Mouse (Mus musculus) limb, embryonic 13.5 days (tissue): ENCODE data around the gene Trim71. TPM values are rescaled to one million over a fixed set of nuclear protein-coding genes. Genes with fewer than 3 reads are reported as not detected.

Experiments used
- ATAC-seq: fragments of 200-750 bp; cut with Nextera tagmentation; 2 replicates; pipeline ENCODE4 v1.8.0; 2017; ENCODE audit warnings: low read depth, moderate number of reproducible peaks, moderate TSS enrichment; ENCODE audit not compliant: low FRiP score
- H3K27ac ChIP-seq: fragments of 300-500 bp; sonication (generic); 2 replicates; pipeline ENCODE4 v1.5.1; 2015; ENCODE audit warnings: inconsistent platforms, mild to moderate bottlenecking, moderate library complexity
- H3K27me3 ChIP-seq: fragments of 300-500 bp; sonication (generic); 2 replicates; pipeline ENCODE4 v1.6.1; 2015; ENCODE audit warnings: mild to moderate bottlenecking, inconsistent platforms
- H3K36me3 ChIP-seq: fragments of 300-500 bp; sonication (generic); 2 replicates; pipeline ENCODE4 v1.6.1; 2015; ENCODE audit warnings: inconsistent platforms, mild to moderate bottlenecking, moderate library complexity
- H3K4me1 ChIP-seq: fragments of 300-500 bp; sonication (generic); 2 replicates; pipeline ENCODE4 v1.6.1; 2015; ENCODE audit warnings: inconsistent platforms
- H3K4me2 ChIP-seq: fragments of 300-500 bp; sonication (generic); replicated peaks from 2 replicates; pipeline ENCODE4 v1.6.1; 2015; ENCODE audit warnings: inconsistent platforms, mild to moderate bottlenecking, moderate library complexity
- H3K4me3 ChIP-seq: fragments of 300-500 bp; sonication (generic); 2 replicates; pipeline ENCODE4 v1.5.1; 2015; ENCODE audit warnings: moderate library complexity, mild to moderate bottlenecking, inconsistent platforms
- H3K9ac ChIP-seq: fragments of 300-500 bp; sonication (generic); 2 replicates; pipeline ENCODE4 v1.6.1; 2015; ENCODE audit warnings: mild to moderate bottlenecking, inconsistent platforms
- H3K9me3 ChIP-seq: fragments of 300-500 bp; sonication (generic); 2 replicates; pipeline ENCODE4 v1.6.1; 2016; ENCODE audit warnings: inconsistent platforms
- WGBS: fragments of 180-500 bp; shearing (Covaris S2); methylation state at CpG from one replicate; pipeline ENCODE4 v1.1.7; 2015; 5-methylcytosine and 5-hydroxymethylcytosine counted together
- polyA plus RNA-seq: library from polyadenylated mRNA; unstranded; fragments of >200 nt; fragmentation: Nextera tagmentation; extraction: Ambion mirVana; gene quantifications from 2 replicates; pipeline ENCODE4 v1.2.1, GENCODE M21; 2015

The Trim71 gene
- polyA plus RNA-seq, 1 experiment from 2014 or later: 0.62 TPM

DNA sequence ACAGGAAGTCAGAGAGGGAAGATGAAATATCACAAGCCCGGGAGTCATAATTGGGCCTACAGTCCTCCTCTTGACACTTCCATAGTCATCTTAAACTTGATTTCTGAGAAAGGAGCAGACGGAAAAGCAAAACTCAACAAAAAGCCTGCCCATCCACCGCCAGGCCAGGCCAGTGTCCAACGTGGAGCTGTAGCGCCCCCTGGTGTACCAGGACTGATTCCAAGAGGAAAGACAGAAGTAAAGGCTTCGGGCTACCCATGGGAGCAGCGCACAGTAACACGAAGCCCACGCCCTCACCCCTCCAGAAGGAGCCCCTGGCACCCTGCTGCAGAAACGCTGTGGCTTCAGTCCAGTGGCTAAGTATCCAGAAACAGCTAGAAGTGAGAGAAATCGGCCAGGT is 66.0 kb downstream of the Trim71 start:
- Histone ChIP-seq H3K4me1 (0 out of 2 replicates have a peak, but pooled peaks cover 4% of the 10 kb centered on the region), H3K4me2 (peak overlapping the region; percentile 56), H3K27me3 (no peaks in the 10 kb centered on the region), H3K27ac (no peak overlapping the region), H3K9ac (peak overlapping the region; percentile 50; the same call in 1 of the 2 replicates), H3K9me3 (0 out of 2 replicates have a peak, but pooled peaks cover 4% of the 10 kb centered on the region), H3K36me3 (no peaks in the 10 kb centered on the region), H3K4me3 (peak overlapping the region; percentile 14; the same call in 1 of the 2 replicates)
- 9% methylated on average over 11 of the region's 11 CpGs for WGBS
- ATAC-seq: peak; percentile 62; the same call in 1 of the 2 replicates

DNA sequence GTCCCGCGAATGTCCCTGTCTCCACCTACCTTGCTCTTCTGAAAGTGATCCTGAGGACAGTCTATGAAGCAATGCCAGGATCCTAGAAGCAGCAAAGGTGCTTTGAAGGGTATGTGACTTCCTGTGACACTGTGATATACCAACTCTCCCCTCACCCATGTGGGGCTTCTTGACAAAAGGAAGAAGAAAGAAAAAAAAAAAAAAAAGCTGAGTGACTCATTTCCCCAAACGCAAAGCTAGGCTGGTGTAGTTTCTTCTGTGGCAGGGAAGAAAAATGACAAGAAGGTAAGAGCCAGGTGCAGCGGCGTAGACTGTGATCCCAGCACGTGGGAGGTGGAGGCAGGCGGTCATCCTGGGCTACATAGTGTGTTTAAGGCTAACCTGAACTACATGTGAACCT is 67.7 kb downstream of the Trim71 start:
- ATAC-seq: no peak
- 0 out of 2 replicates have a peak, but pooled peaks cover 4% of the 10 kb centered on the region for H3K9me3 ChIP-seq
- H3K27ac ChIP-seq: no peak overlapping the region
- 77% methylated on average over 7 of the region's 7 CpGs for WGBS
- H3K4me2 ChIP-seq: no peak overlapping the region
- no peak overlapping the region for H3K4me3 ChIP-seq
- H3K4me1 ChIP-seq: 0 out of 2 replicates have a peak, but pooled peaks cover 4% of the 10 kb centered on the region
- H3K36me3 ChIP-seq: no peaks in the 10 kb centered on the region
- no peaks in the 10 kb centered on the region for H3K27me3 ChIP-seq
- H3K9ac ChIP-seq: no peak overlapping the region

GRCm38 (mm10) chr9:114487481-114488258 is 76.5 kb downstream of the Trim71 start:
- no peak overlapping the region for H3K4me2 ChIP-seq
- 0 out of 2 replicates have a peak, but pooled peaks cover 3% of the 10 kb centered on the region for H3K4me1 ChIP-seq
- ATAC-seq: no peak
- no peak overlapping the region for H3K9ac ChIP-seq
- no peak overlapping the region for H3K4me3 ChIP-seq
- H3K27me3 ChIP-seq: no peaks in the 10 kb centered on the region
- no peak overlapping the region for H3K27ac ChIP-seq
- WGBS: 80% methylated on average over 23 of the region's 23 CpGs
- H3K36me3 ChIP-seq: no peaks in the 10 kb centered on the region
- no peaks in the 10 kb centered on the region for H3K9me3 ChIP-seq

DNA sequence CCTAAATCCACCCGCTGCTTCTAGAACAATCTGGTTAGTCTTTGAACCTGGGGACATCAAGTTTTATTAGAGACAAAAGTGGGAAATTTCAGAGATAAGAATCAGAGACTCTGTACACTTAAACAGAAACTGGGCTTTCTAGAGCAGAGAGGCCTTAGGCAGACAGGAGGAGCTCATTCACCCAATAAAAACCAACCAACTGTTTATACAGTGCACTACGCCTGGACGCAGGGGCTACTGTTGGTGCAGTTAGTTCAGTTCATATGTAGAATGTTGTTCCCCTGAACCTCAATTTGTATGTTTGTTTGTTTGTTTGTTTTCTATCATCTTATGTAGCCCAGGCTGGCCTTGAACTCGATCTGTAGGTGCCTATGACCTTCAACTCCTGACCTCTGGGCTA is 77.4 kb downstream of the Trim71 start:
- no peak overlapping the region for H3K27ac ChIP-seq
- no peaks in the 10 kb centered on the region for H3K27me3 ChIP-seq
- no peaks in the 10 kb centered on the region for H3K36me3 ChIP-seq
- no peaks in the 10 kb centered on the region for H3K9me3 ChIP-seq
- H3K4me3 ChIP-seq: no peak overlapping the region
- H3K4me1 ChIP-seq: 0 out of 2 replicates have a peak, but pooled peaks cover 3% of the 10 kb centered on the region
- no peak for ATAC-seq
- 72% methylated on average over 4 of the region's 4 CpGs for WGBS
- no peak overlapping the region for H3K9ac ChIP-seq
- H3K4me2 ChIP-seq: no peak overlapping the region

DNA sequence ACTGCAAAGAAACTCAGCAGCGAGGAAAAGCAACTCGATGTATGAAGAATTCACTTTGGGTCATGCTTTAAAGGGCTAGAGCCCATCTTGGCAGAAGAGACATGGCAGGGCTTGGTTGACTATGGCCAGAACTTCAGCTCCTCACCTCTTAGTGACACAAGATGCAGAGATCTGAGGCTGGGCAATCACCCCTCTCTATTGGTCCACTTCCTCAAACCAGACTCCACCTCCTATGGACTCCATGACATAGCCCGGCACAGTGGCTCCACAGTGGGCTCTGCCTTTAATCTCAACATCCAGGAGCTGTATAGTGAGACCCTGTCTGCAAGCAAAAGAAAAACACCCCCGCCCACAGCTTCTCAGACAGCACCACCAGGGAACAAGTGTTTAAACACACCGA is 79.4 kb downstream of the Trim71 start:
- Histone ChIP-seq H3K9me3 (no peaks in the 10 kb centered on the region), H3K27ac (no peak overlapping the region), H3K4me3 (no peak overlapping the region), H3K9ac (no peak overlapping the region), H3K4me1 (0 out of 2 replicates have a peak, but pooled peaks cover 3% of the 10 kb centered on the region), H3K36me3 (no peaks in the 10 kb centered on the region), H3K27me3 (no peaks in the 10 kb centered on the region), H3K4me2 (no peak overlapping the region)
- 74% methylated on average over 5 of the region's 5 CpGs for WGBS
- ATAC-seq: no peak

DNA sequence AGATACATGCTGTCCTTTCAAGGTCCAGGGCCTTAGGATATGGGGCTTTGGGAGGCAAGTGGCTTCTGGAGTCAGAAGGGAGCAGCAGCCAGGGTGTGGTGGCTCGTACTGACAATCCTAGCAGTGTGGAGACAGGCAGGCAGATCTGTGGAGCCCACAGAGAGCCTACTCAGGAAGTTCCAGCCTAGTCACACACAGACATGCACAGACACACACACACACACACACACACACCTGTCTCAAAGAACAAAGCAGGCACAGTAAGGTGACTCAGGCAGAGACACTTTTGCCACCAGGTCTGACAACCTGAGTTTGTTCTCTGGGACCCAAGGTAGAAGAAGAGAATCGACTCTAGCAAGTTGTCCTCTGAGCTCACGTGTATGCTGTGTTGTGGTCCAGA is 83.2 kb downstream of the Trim71 start:
- Histone ChIP-seq H3K9me3 (no peaks in the 10 kb centered on the region), H3K4me2 (no peak overlapping the region), H3K36me3 (no peaks in the 10 kb centered on the region), H3K9ac (no peak overlapping the region), H3K4me1 (no peaks in the 10 kb centered on the region), H3K27me3 (no peaks in the 10 kb centered on the region), H3K4me3 (no peak overlapping the region), H3K27ac (no peak overlapping the region)
- no peak for ATAC-seq
- 82% methylated on average over 3 of the region's 3 CpGs for WGBS

DNA sequence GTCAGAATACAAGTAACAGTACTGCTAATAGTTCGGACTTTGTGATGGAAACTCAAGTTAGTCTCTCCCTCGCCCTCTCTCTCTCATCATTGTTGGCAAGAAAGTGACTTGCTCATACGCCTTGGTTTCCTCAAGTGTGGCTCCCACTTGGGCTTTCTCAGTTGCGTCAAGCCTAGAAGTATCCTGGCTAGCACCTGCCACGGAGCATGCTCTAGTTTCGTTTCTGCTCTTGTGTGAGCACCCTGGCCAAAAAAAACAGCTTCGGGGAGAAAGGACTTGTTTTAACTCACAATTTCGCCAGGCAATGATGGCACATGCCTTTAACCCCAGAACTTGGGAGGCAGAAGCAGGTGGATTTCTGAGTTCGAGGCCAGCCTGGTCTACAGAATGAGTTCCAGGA is 87.2 kb downstream of the Trim71 start:
- Histone ChIP-seq H3K36me3 (no peaks in the 10 kb centered on the region), H3K27me3 (no peaks in the 10 kb centered on the region), H3K9ac (no peak overlapping the region), H3K4me2 (no peak overlapping the region), H3K4me1 (no peaks in the 10 kb centered on the region), H3K27ac (no peak overlapping the region), H3K9me3 (no peaks in the 10 kb centered on the region), H3K4me3 (no peak overlapping the region)
- WGBS: 90% methylated on average over 9 of the region's 9 CpGs
- ATAC-seq: no peak

GRCm38 (mm10) chr9:114471892-114472291 is 92.3 kb downstream of the Trim71 start:
- no peaks in the 10 kb centered on the region for H3K4me1 ChIP-seq
- no peaks in the 10 kb centered on the region for H3K9me3 ChIP-seq
- no peak overlapping the region for H3K27ac ChIP-seq
- H3K27me3 ChIP-seq: no peaks in the 10 kb centered on the region
- peaks cover 6% of the 10 kb centered on the region; the same call in 1 of the 2 replicates for H3K36me3 ChIP-seq
- 78% methylated on average over 7 of the region's 7 CpGs for WGBS
- no peak overlapping the region for H3K4me3 ChIP-seq
- no peak overlapping the region for H3K9ac ChIP-seq
- ATAC-seq: no peak
- H3K4me2 ChIP-seq: no peak overlapping the region

- Histone ChIP-seq H3K9me3 (no peaks in the 10 kb centered on the region), H3K4me3 (no peak overlapping the region), H3K27me3 (no peaks in the 10 kb centered on the region), H3K27ac (no peak overlapping the region), H3K9ac (no peak overlapping the region), H3K4me2 (no peak overlapping the region), H3K4me1 (no peaks in the 10 kb centered on the region), H3K36me3 (peaks cover 28% of the 10 kb centered on the region)
- no peak for ATAC-seq
- WGBS: 93% methylated on average over 4 of the region's 4 CpGs
Observed at GRCm38 (mm10) chr9:114468701-114469100, 95.5 kb downstream of the Trim71 start.

DNA sequence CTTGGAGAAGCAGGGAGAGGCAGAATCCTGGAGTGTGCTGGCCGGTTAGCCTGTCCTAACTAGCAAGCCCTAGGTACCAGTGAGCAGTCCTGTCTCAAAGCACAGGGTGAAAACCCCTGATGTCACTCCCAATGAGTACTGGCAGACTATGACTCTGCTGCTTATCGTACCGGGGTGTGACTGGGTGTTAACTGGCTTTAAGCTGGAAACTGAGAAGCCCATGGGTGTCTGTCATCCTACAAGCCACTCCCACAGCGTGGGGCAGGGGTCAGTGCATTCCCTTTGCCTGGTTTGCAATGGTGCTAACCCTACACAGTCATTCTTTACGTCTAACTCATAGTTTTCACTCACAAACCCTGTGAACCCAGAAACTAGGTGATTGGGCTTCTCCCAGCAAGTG is 96.0 kb downstream of the Trim71 start:
- no peaks in the 10 kb centered on the region for H3K4me1 ChIP-seq
- peaks cover 32% of the 10 kb centered on the region for H3K36me3 ChIP-seq
- ATAC-seq: no peak
- no peaks in the 10 kb centered on the region for H3K27me3 ChIP-seq
- H3K4me3 ChIP-seq: no peak overlapping the region
- H3K4me2 ChIP-seq: no peak overlapping the region
- WGBS: 75% methylated on average over 5 of the region's 5 CpGs
- H3K27ac ChIP-seq: no peak overlapping the region
- H3K9me3 ChIP-seq: no peaks in the 10 kb centered on the region
- no peak overlapping the region for H3K9ac ChIP-seq

DNA sequence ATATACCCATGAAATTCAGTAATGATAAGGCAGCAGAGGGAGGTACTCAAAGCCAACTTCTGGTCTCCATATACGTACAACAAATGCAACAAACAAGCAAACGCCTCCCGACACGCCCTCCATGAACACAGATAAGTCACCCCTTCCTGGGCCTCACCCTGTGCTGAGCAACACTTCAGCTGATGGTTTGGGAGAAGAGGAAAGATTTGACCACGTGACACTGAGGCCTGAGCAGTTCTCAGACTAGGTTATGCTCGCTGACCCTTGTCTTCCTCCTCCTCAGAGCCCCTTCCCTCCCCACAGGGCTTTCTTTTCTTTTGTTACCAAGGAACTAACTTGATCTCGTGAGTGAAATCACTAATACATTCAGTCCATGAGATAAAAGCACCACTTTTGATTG is 97.3 kb downstream of the Trim71 start:
- H3K27me3 ChIP-seq: no peaks in the 10 kb centered on the region
- no peak overlapping the region for H3K4me3 ChIP-seq
- H3K9ac ChIP-seq: no peak overlapping the region
- H3K36me3 ChIP-seq: peaks cover 46% of the 10 kb centered on the region
- no peaks in the 10 kb centered on the region for H3K4me1 ChIP-seq
- no peak overlapping the region for H3K4me2 ChIP-seq
- H3K27ac ChIP-seq: no peak overlapping the region
- H3K9me3 ChIP-seq: no peaks in the 10 kb centered on the region
- no peak for ATAC-seq
- WGBS: 84% methylated on average over 7 of the region's 7 CpGs

GRCm38 (mm10) chr9:114465442-114465841 is 98.7 kb downstream of the Trim71 start:
- no peaks in the 10 kb centered on the region for H3K9me3 ChIP-seq
- H3K4me2 ChIP-seq: no peak overlapping the region
- H3K4me1 ChIP-seq: no peaks in the 10 kb centered on the region
- H3K27ac ChIP-seq: no peak overlapping the region
- no peak overlapping the region for H3K4me3 ChIP-seq
- H3K27me3 ChIP-seq: no peaks in the 10 kb centered on the region
- no peak for ATAC-seq
- 78% methylated on average over 6 of the region's 6 CpGs for WGBS
- H3K9ac ChIP-seq: no peak overlapping the region
- peaks cover 52% of the 10 kb centered on the region for H3K36me3 ChIP-seq

GRCm38 (mm10) chr9:114462569-114462968 is 101.6 kb downstream of the Trim71 start:
- H3K4me2 ChIP-seq: no peak overlapping the region
- ATAC-seq: no peak
- H3K36me3 ChIP-seq: peaks cover 64% of the 10 kb centered on the region
- H3K9me3 ChIP-seq: no peaks in the 10 kb centered on the region
- H3K4me3 ChIP-seq: no peak overlapping the region
- H3K9ac ChIP-seq: no peak overlapping the region
- no peaks in the 10 kb centered on the region for H3K4me1 ChIP-seq
- 94% methylated on average over 7 of the region's 7 CpGs for WGBS
- H3K27me3 ChIP-seq: no peaks in the 10 kb centered on the region
- H3K27ac ChIP-seq: no peak overlapping the region
